Mouse (Mus musculus): ENCODE measurements at regions not wholly inside any gene's neighbourhood (a gene's known extent, or its start where the extent isn't known, plus 50 kb on each side); places are given as distances from the start of the nearest gene placed in this dataset.

GRCm38 (mm10) chr6:11404101-11404500, 503.2 kb downstream of the Ndufa4 start:
- no peak for TF ChIP-seq CTCF (IDR thresholded peaks at IDR 0.05)
- Histone ChIP-seq H3K4me3 (no peak overlapping the region), H3K27ac (no peak overlapping the region)
- intact Hi-C loops (cut with DNase I) = no loop called here
- DNase-seq (ENCODE audit: extremely low spot score in 1 of 2, low spot score in 2 of 2) = no peak

- TF ChIP-seq CTCF (IDR thresholded peaks at IDR 0.05) = no peak
- intact Hi-C loops (cut with DNase I) = no loop called here
- H3K27ac ChIP-seq = no peak overlapping the region
- H3K4me3 ChIP-seq = no peak overlapping the region
- no peak for DNase-seq (ENCODE audit: extremely low spot score in 1 of 2, low spot score in 2 of 2)
Observed at GRCm38 (mm10) chr6:11359088-11359487, 548.2 kb downstream of the Ndufa4 start.

- no peak for DNase-seq (ENCODE audit: extremely low spot score in 1 of 2, low spot score in 2 of 2)
- intact Hi-C loops (cut with DNase I) = no loop called here
- no peak for TF ChIP-seq CTCF (IDR thresholded peaks at IDR 0.05)
- H3K4me3 ChIP-seq = no peak overlapping the region
- no peak overlapping the region for H3K27ac ChIP-seq
Observed at GRCm38 (mm10) chr6:11353599-11353998, 553.7 kb downstream of the Ndufa4 start.

- H3K27ac ChIP-seq = no peak overlapping the region
- intact Hi-C loops (cut with DNase I) = no loop called here
- no peak for DNase-seq (ENCODE audit: extremely low spot score in 1 of 2, low spot score in 2 of 2)
- H3K4me3 ChIP-seq = no peak overlapping the region
- TF ChIP-seq CTCF (IDR thresholded peaks at IDR 0.05) = no peak
Observed at GRCm38 (mm10) chr6:11334137-11334536, 573.2 kb downstream of the Ndufa4 start.

- intact Hi-C loops (cut with DNase I) = no loop called here
- Histone ChIP-seq H3K27ac (no peak overlapping the region), H3K4me3 (no peak overlapping the region)
- no peak for DNase-seq (ENCODE audit: extremely low spot score in 1 of 2, low spot score in 2 of 2)
- TF ChIP-seq CTCF (IDR thresholded peaks at IDR 0.05) = no peak
Observed at GRCm38 (mm10) chr6:11313744-11314143, 593.6 kb downstream of the Ndufa4 start.

- H3K4me3 ChIP-seq = no peak overlapping the region
- no peak overlapping the region for H3K27ac ChIP-seq
- no peak for TF ChIP-seq CTCF (IDR thresholded peaks at IDR 0.05)
- intact Hi-C loops (cut with DNase I) = no loop called here
- no peak for DNase-seq (ENCODE audit: extremely low spot score in 1 of 2, low spot score in 2 of 2)
Observed at GRCm38 (mm10) chr6:11305979-11306534, 601.2 kb downstream of the Ndufa4 start.

- H3K4me3 ChIP-seq = no peak overlapping the region
- no peak overlapping the region for H3K27ac ChIP-seq
- intact Hi-C loops (cut with DNase I) = loop anchor here (5.0 to 10.0 kb wide), 2 partner anchors 981 to 1127 kb away; no protein-coding TSS in a partner anchor
- DNase-seq (ENCODE audit: extremely low spot score in 1 of 2, low spot score in 2 of 2) = peak in 1 of 2 experiments; percentile 24
- peak; percentile 87 for TF ChIP-seq CTCF (IDR thresholded peaks at IDR 0.05)
Observed at GRCm38 (mm10) chr6:11283990-11284389, 623.3 kb downstream of the Ndufa4 start.

- no peak for DNase-seq (ENCODE audit: extremely low spot score in 1 of 2, low spot score in 2 of 2)
- no peak for TF ChIP-seq CTCF (IDR thresholded peaks at IDR 0.05)
- Histone ChIP-seq H3K27ac (no peak overlapping the region), H3K4me3 (no peak overlapping the region)
- intact Hi-C loops (cut with DNase I) = no loop called here
Observed at GRCm38 (mm10) chr6:11275214-11275613, 632.1 kb downstream of the Ndufa4 start.

All from left cerebral cortex, adult 2 months (tissue).